Comparison of ENCODE assay signal across 28 mouse cellular contexts in genomic region chr10:26611246-26611645, GRCm38 (mm10).
"Had no signal": no experiment of that assay in that cellular context is flagged by ENCODE, and none has a peak within 500 bp of the region (broad histone marks: within the 10 kb centered on the region; RNA-seq: fewer than 3 reads in every experiment).

No protein-coding gene starts in this region.

- H3K36me3 ChIP-seq: heart, embryonic 13.5 days; heart, embryonic 15.5 days; hindbrain, embryonic 12.5 days; intestine, embryonic 15.5 days; limb, embryonic 10.5 days; limb, embryonic 12.5 days; liver, embryonic 13.5 days had no signal

- H3K27ac ChIP-seq: gastrocnemius, adult 2 months; heart, adult 2 months; heart, embryonic 13.5 days; heart, embryonic 15.5 days; hindbrain, embryonic 12.5 days; hindbrain, embryonic 14.5 days; intestine, embryonic 15.5 days; layer of hippocampus, adult 2 months; left cerebral cortex, adult 2 months; limb, embryonic 10.5 days; limb, embryonic 12.5 days; liver, embryonic 13.5 days had no signal

- H3K9ac ChIP-seq: heart, embryonic 13.5 days; heart, embryonic 15.5 days; hindbrain, embryonic 12.5 days; hindbrain, embryonic 14.5 days; intestine, embryonic 15.5 days; limb, embryonic 12.5 days; liver, embryonic 13.5 days had no signal

- H3K27me3 ChIP-seq: heart, embryonic 13.5 days; heart, embryonic 15.5 days; hindbrain, embryonic 12.5 days; intestine, embryonic 15.5 days; limb, embryonic 12.5 days; liver, embryonic 13.5 days had no signal

- H3K9me3 ChIP-seq: heart, embryonic 13.5 days; heart, embryonic 15.5 days; hindbrain, embryonic 12.5 days; intestine, embryonic 15.5 days; limb, embryonic 10.5 days; limb, embryonic 12.5 days; liver, embryonic 13.5 days had no signal

- H3K4me2 ChIP-seq: heart, embryonic 11.5 days; heart, embryonic 13.5 days; heart, embryonic 15.5 days; hindbrain, embryonic 12.5 days; hindbrain, embryonic 14.5 days; intestine, embryonic 15.5 days; limb, embryonic 12.5 days; liver, embryonic 11.5 days; liver, embryonic 13.5 days had no signal

- DNase-seq: gastrocnemius, adult 2 months; gastrocnemius, postnatal 10 days; gastrocnemius, postnatal 25 days; heart, adult 11 months; heart, adult 2 months; heart, postnatal 14 days; heart, postnatal 36 days; kidney, adult 18-20 months; kidney, adult 8-10 months; kidney, postnatal 10 days; kidney, postnatal 25 days; kidney, postnatal 4 days; liver; liver, embryonic 13.5 days had no signal

- H3K4me1 ChIP-seq: heart, embryonic 13.5 days; heart, embryonic 15.5 days; hindbrain, embryonic 12.5 days; intestine, embryonic 15.5 days; limb, embryonic 10.5 days; limb, embryonic 12.5 days; liver, embryonic 13.5 days had no signal

- H3K4me3 ChIP-seq: gastrocnemius, adult 2 months; heart, adult 2 months; heart, embryonic 13.5 days; heart, embryonic 15.5 days; hindbrain, embryonic 12.5 days; intestine, embryonic 15.5 days; layer of hippocampus, adult 2 months; left cerebral cortex, adult 2 months; limb, embryonic 10.5 days; limb, embryonic 12.5 days; liver, embryonic 13.5 days had no signal

- ATAC-seq: hindbrain, embryonic 16.5 days; inflammation-experienced regulatory T-cells, adult 6 months; intestine, embryonic 15.5 days; intestine, postnatal 0 days had no signal
